Mouse (Mus musculus) midbrain, embryonic 16.5 days (tissue): Measurements from ENCODE around the gene Trim8. TPM values are rescaled to one million over a fixed set of nuclear protein-coding genes. Genes with fewer than 3 reads are reported as not detected.
A peak's percentile ranks its signal among the peaks of the same experiment; 100 is the strongest.

Experiments
- ATAC-seq: fragments of 200-750 bp; cut with Nextera tagmentation; 2 replicates; pipeline ENCODE4 v1.8.0; 2017; ENCODE audit warnings: moderate TSS enrichment
- H3K27ac ChIP-seq: fragments of 300-500 bp; sonication (generic); 2 replicates; pipeline ENCODE4 v1.5.1; 2014; ENCODE audit warnings: mild to moderate bottlenecking, low read length, mixed read lengths
- H3K27me3 ChIP-seq: fragments of 300-500 bp; sonication (generic); 2 replicates; pipeline ENCODE4 v1.6.1; 2014; ENCODE audit warnings: low read depth, low read length, mixed read lengths; ENCODE audit not compliant: control insufficient read depth, insufficient read depth
- H3K36me3 ChIP-seq: fragments of 300-500 bp; sonication (generic); 2 replicates; pipeline ENCODE4 v1.6.1; 2014; ENCODE audit warnings: mild to moderate bottlenecking, low read length, moderate library complexity, mixed read lengths; ENCODE audit not compliant: control insufficient read depth, insufficient read depth
- H3K4me1 ChIP-seq: fragments of 300-500 bp; sonication (generic); 2 replicates; pipeline ENCODE4 v1.6.1; 2014; ENCODE audit warnings: mild to moderate bottlenecking, low read length, mixed read lengths; ENCODE audit not compliant: control insufficient read depth, insufficient read depth
- H3K4me2 ChIP-seq: fragments of 300-500 bp; sonication (generic); 2 replicates; pipeline ENCODE4 v1.6.1; 2014; ENCODE audit warnings: mild to moderate bottlenecking, low read length, mixed read lengths
- H3K4me3 ChIP-seq: fragments of 300-500 bp; sonication (generic); 2 replicates; pipeline ENCODE4 v1.5.1; 2014; ENCODE audit warnings: low read depth, mild to moderate bottlenecking, low read length, moderate library complexity, mixed read lengths
- H3K9ac ChIP-seq: fragments of 300-500 bp; sonication (generic); 2 replicates; pipeline ENCODE4 v1.6.1; 2014; ENCODE audit warnings: low read depth, low read length, mixed read lengths
- H3K9me3 ChIP-seq: fragments of 300-500 bp; sonication (generic); replicated peaks from 2 replicates; pipeline ENCODE4 v1.6.1; 2014; ENCODE audit warnings: mild to moderate bottlenecking, low read length, mixed read lengths; ENCODE audit not compliant: control insufficient read depth, poor library complexity, severe bottlenecking
- WGBS: fragments of 180-500 bp; shearing (Covaris S2); extraction: QIAGEN DNeasy Blood & Tissue Kit; methylation state at CpG from one replicate; pipeline ENCODE4 v1.1.7; 2014; 5-methylcytosine and 5-hydroxymethylcytosine counted together
- polyA plus RNA-seq: library from polyadenylated mRNA; unstranded; fragments of >200 nt; fragmentation: Nextera tagmentation; extraction: Ambion mirVana; gene quantifications from 2 replicates; pipeline ENCODE4 v1.2.1, GENCODE M21; 2015

Trim8 gene
- polyA plus RNA-seq, 1 experiment from 2014 or later: 26.8 TPM

DNA sequence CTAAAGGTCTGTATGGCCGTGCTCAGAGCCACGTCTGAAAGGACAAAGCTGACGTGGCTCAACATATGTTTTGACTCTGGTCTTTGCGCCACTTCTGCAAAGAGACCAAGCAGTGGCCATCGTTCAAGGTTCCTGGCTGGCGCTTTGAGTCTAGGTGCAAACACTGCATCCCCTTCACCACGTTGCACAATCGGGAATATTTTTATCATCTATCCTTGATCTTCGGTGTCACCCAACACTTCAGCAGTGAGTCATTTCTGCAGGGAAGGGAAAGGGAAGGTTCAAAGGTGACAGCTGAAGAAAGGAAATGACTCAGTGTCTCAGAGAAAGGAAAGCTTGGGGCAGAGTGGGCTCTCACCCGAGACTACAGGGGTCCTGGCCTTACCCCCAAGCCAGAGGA is 42.2 kb upstream of the Trim8 start:
- WGBS: 86% methylated on average over 10 of the region's 10 CpGs
- Histone ChIP-seq H3K9me3 (no peaks in the 10 kb centered on the region), H3K36me3 (peaks cover 2% of the 10 kb centered on the region; the same call in 1 of the 2 replicates), H3K27me3 (no peaks in the 10 kb centered on the region), H3K4me3 (no peak overlapping the region), H3K4me2 (no peak overlapping the region), H3K9ac (no peak overlapping the region), H3K4me1 (no peaks in the 10 kb centered on the region), H3K27ac (no peak overlapping the region)
- no peak for ATAC-seq

DNA sequence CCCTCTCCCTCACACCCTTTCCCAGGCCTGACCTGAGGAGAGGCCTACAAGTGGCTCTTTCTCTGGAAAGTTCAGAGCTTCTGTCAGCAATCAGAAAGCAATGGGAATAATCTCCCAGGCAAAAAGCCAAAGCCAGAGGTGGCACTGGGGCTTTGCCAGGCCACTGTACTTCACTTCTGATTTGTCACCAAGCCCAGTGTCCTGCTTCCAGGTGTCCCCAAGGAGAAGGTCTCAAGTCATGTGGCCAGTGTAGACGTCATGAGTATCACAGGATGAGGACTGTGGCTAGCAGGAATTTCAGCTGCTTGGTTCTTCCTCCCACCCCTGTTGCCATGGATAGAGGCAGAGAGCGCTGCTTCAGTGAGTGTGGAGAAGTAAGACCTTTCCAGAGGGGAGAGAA is 41.6 kb upstream of the Trim8 start:
- Histone ChIP-seq H3K36me3 (peaks cover 2% of the 10 kb centered on the region; the same call in 1 of the 2 replicates), H3K27me3 (no peaks in the 10 kb centered on the region), H3K27ac (no peak overlapping the region), H3K4me3 (no peak overlapping the region), H3K9ac (no peak overlapping the region), H3K9me3 (no peaks in the 10 kb centered on the region), H3K4me2 (no peak overlapping the region), H3K4me1 (no peaks in the 10 kb centered on the region)
- no peak for ATAC-seq
- 89% methylated on average over 2 of the region's 2 CpGs for WGBS

DNA sequence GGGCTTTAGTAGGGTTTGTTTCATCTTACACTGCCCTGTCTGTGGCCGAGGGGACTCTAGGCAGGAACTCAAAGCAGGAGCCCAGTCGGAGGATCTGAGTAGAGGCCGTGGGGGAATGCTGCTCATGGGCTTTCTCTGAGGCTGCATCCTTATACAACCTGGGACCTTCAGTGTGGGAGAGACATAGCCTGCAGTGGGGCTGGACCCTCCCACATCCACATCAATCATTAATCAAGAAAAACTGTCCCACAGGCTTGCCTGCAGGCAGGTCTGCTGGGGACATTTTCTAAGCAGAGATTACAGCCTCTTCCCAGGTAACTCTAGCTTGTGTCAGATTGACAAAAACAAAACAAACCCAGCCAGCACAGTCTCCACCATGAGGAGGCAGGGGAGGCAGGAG is 38.9 kb upstream of the Trim8 start:
- Histone ChIP-seq H3K4me2 (no peak overlapping the region), H3K9me3 (no peaks in the 10 kb centered on the region), H3K27me3 (no peaks in the 10 kb centered on the region), H3K4me1 (no peaks in the 10 kb centered on the region), H3K27ac (no peak overlapping the region), H3K9ac (no peak overlapping the region), H3K36me3 (peaks cover 2% of the 10 kb centered on the region; the same call in 1 of the 2 replicates), H3K4me3 (no peak overlapping the region)
- no peak for ATAC-seq
- WGBS: 90% methylated on average over 3 of the region's 3 CpGs

DNA sequence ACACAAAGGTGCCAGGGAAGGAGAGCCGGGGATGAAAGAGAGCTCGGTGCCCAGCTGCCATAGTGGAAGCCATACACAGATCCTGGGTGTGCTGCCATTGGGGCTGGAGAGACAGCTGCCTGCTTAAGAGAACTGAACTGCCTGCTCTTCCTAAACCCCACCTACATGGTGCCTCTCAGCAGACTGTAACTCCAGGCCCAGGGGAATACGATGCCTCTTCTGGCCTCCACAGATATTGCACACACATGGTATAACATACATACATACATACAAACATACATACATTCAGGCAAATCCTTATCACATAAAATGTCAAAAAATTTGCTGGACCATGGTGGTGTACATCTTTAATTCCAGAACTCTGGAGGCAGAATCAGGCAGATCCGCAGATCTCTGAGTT is 38.1 kb upstream of the Trim8 start:
- whole genome bisulfite sequencing: 98% methylated on average over 4 of the region's 4 CpGs
- H3K4me1 ChIP-seq: no peaks in the 10 kb centered on the region
- ATAC-seq: no peak

DNA sequence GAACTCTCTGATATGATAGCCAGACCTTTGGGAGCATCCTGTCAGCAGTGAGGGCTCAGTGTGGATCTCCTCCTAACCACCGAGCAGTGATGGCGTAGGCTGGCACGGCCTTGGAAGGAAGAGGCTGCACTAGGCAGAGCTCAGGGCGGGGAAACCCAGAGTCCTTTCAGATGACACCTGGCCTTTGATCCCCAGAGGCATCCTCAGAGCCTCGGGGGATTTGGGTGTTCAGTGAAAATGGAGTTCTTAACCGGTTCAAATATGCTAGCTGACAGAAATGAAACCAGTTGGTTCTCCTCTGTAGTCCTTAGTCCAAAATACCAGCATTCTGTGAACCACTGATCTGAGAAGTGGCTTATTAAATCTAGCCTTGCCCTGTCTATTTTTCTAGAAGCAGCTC is 35.3 kb upstream of the Trim8 start:
- Histone ChIP-seq H3K9me3 (no peaks in the 10 kb centered on the region), H3K27ac (no peak overlapping the region), H3K9ac (no peak overlapping the region), H3K4me2 (no peak overlapping the region), H3K4me1 (peaks cover 16% of the 10 kb centered on the region), H3K4me3 (no peak overlapping the region), H3K27me3 (no peaks in the 10 kb centered on the region), H3K36me3 (peaks cover 2% of the 10 kb centered on the region; the same call in 1 of the 2 replicates)
- 75% methylated on average over 6 of the region's 6 CpGs for WGBS
- ATAC-seq: no peak

More for the DNA sequence above, 38.1 kb upstream of the Trim8 start:
- H3K9ac ChIP-seq: no peak overlapping the region
- no peaks in the 10 kb centered on the region for H3K27me3 ChIP-seq
- peaks cover 2% of the 10 kb centered on the region; the same call in 1 of the 2 replicates for H3K36me3 ChIP-seq
- no peak overlapping the region for H3K4me3 ChIP-seq
- H3K9me3 ChIP-seq: no peaks in the 10 kb centered on the region
- no peak overlapping the region for H3K4me2 ChIP-seq
- H3K27ac ChIP-seq: no peak overlapping the region

DNA sequence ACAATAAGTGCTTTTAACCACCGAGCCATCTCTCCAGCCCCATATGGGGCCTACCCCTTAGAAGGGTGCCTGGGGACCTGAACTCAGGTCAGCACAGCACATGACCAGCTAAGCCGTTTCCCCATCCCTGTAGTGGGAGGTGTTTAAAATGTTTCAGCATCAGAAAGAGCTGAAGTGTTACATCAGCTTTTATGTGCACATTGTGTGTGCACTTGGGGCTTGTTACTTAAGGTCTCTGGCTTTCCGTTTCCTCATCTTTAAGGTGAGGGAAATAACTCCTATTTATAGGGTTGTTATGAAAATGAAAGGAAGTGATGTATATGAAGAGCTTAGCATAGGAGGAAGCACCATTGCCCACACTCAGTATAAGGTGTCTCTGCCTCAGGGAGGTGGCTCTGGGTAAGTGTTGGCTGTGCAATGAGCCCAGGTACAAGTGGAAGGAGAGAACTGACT is 34.4 kb upstream of the Trim8 start:
- H3K9me3 ChIP-seq: no peaks in the 10 kb centered on the region
- WGBS: 70% methylated on average over 3 of the region's 3 CpGs
- H3K27me3 ChIP-seq: no peaks in the 10 kb centered on the region
- no peak for ATAC-seq
- H3K27ac ChIP-seq: no peak overlapping the region
- H3K4me1 ChIP-seq: peaks cover 25% of the 10 kb centered on the region
- H3K36me3 ChIP-seq: no peaks in the 10 kb centered on the region
- no peak overlapping the region for H3K9ac ChIP-seq
- H3K4me3 ChIP-seq: no peak overlapping the region
- no peak overlapping the region for H3K4me2 ChIP-seq

DNA sequence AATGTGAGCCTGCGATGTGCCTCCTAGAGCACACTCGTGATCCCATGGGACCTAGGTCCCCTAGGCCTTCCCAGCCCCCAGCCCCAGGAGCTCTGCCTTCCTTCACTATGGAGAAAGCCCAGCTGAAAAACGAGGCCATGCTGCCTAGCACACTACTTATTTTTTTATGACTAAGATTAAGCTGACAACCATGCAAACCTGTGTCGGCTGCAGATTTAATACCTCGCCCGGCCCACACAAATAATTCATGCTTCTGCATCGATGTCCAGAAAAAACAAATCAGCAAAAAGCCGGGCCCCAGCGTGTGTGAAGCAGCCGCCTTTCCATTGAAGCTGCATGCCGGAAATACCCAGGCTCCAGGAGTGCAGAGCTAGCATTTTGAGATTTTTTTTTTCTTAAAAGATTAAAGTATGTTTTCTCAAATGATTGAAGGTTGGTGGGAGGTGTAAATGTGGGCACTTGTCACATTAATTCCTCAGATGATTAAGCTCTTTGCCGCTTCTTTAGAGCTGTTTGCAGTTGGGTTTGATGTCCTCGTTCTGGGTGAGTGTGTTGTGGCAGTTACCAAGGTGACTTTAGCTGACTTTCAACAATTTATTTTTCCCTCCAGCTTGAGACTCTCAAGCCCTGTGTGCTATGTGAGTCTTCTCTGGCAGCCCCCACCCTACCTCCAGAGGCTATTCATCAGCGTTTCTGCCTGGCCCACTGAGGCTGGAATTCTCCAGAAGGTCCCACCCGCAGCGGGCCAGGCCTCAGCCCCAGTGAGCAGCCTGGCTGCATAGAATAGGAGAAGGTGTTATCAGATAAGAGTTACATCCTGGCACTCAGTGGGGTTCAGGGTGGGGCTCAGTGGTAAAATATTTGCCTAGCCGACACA is 30.9 kb upstream of the Trim8 start:
- Histone ChIP-seq H3K27me3 (no peaks in the 10 kb centered on the region), H3K36me3 (0 out of 2 replicates have a peak, but pooled peaks cover 6% of the 10 kb centered on the region), H3K4me2 (no peak overlapping the region), H3K9me3 (no peaks in the 10 kb centered on the region), H3K4me3 (no peak overlapping the region), H3K4me1 (peaks cover 27% of the 10 kb centered on the region), H3K9ac (peak overlapping the region; percentile 31; the same call in 1 of the 2 replicates), H3K27ac (peak overlapping the region; percentile 73)
- WGBS: 17% methylated on average over 17 of the region's 17 CpGs
- peak; percentile 57 for ATAC-seq

DNA sequence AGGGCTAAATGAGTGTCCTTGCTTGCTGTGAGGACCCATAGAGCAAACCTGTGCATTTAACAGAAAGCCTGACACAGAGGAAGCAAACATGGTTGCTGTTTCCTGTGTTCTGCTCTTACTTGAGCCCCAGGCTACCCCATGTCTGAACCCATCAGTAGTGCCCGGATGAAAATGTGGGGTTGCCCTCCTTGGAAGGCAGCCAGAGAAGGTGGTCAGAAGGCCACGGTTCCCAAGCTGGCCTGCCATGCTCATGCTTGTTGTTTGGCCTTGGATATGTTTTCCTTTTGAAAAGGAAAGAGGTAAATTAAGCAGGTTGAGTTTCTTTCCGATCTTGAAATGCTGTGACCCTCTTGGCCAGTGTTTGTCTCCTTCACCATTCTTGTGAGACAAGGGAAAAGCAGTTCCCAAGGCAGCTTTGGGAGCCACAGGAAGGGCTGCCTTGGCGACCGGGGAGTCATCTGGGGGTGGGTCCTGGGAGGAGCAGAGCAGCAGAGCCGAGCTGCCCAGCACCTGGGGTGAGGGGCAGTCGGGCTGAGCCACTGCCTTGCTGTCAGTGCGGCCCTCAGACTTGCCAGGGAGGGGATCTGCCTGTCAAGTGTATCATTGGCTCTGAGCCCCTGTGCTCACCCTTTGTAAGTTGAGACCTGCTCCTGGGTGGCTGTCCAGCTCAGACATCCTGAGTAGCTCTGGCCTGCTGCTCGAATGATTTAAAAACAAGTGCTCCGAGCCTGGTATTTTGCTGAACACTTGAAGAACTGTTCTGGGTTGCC is 30.0 kb upstream of the Trim8 start:
- no peaks in the 10 kb centered on the region for H3K27me3 ChIP-seq
- 9% methylated on average over 10 of the region's 10 CpGs for WGBS
- peaks cover 27% of the 10 kb centered on the region for H3K4me1 ChIP-seq
- H3K9me3 ChIP-seq: no peaks in the 10 kb centered on the region
- 0 out of 2 replicates have a peak, but pooled peaks cover 6% of the 10 kb centered on the region for H3K36me3 ChIP-seq
- H3K27ac ChIP-seq: peak overlapping the region; percentile 73
- H3K4me2 ChIP-seq: no peak overlapping the region
- ATAC-seq: peak; percentile 66
- H3K9ac ChIP-seq: peak overlapping the region; percentile 31; the same call in 1 of the 2 replicates
- H3K4me3 ChIP-seq: no peak overlapping the region
